Mouse (Mus musculus) thymus, adult 2 months (tissue): ENCODE results near the gene Bcl3. TPM values are rescaled to one million over a fixed set of nuclear protein-coding genes. Genes with fewer than 3 reads are reported as not detected.
A peak's percentile ranks its signal among the peaks of the same experiment; 100 is the strongest.

Source experiments
- DNase-seq: peaks from one replicate; pipeline ENCODE4 v3.0.0; 2021
- H3K27ac ChIP-seq: fragments of 200-500 bp; 2 replicates; pipeline ENCODE4 v1.5.1; 2012; ENCODE audit warnings: low read length, control low read depth; ENCODE audit not compliant: control insufficient read depth, insufficient read depth
- H3K27me3 ChIP-seq: fragments of 200-500 bp; 2 replicates; pipeline ENCODE4 v1.6.1; 2012; ENCODE audit warnings: mild to moderate bottlenecking, low read length, moderate library complexity, mixed read lengths; ENCODE audit not compliant: control insufficient read depth, insufficient read depth
- H3K36me3 ChIP-seq: fragments of 200-500 bp; 2 replicates; pipeline ENCODE4 v1.6.1; 2012; ENCODE audit warnings: mild to moderate bottlenecking, low read length, moderate library complexity; ENCODE audit not compliant: control insufficient read depth, insufficient read depth
- H3K4me1 ChIP-seq: fragments of 200-500 bp; replicated peaks from 2 replicates; pipeline ENCODE4 v1.6.1; 2012; ENCODE audit warnings: low read length; ENCODE audit not compliant: control insufficient read depth, insufficient read depth
- H3K4me3 ChIP-seq: fragments of 200-500 bp; 2 replicates; pipeline ENCODE4 v1.5.1; 2012; ENCODE audit warnings: mild to moderate bottlenecking, low read length, control low read depth, moderate library complexity; ENCODE audit not compliant: control insufficient read depth, insufficient read depth
- CTCF ChIP-seq: fragments of 200-500 bp; IDR thresholded peaks from 2 replicates; pipeline ENCODE4 v1.5.1; 2012; ENCODE audit warnings: mild to moderate bottlenecking, control low read depth, low read length, moderate library complexity, borderline replicate concordance; ENCODE audit not compliant: control insufficient read depth, poor library complexity, insufficient read depth; ENCODE audit errors: extremely low read depth
- POLR2A ChIP-seq: fragments of 200-500 bp; IDR thresholded peaks from 2 replicates; pipeline ENCODE4 v1.6.1; 2012; ENCODE audit warnings: mild to moderate bottlenecking, low read length, control low read depth, moderate library complexity; ENCODE audit not compliant: control insufficient read depth, poor library complexity, insufficient read depth; ENCODE audit errors: extremely low read depth
- WGBS: fragments of 180-500 bp; shearing (Covaris S2); methylation state at CpG from one replicate; pipeline ENCODE4 v1.1.7; 2018; 5-methylcytosine and 5-hydroxymethylcytosine counted together
- polyA plus RNA-seq: library from polyadenylated mRNA; depleted of rRNA; stranded (reverse); fragments of >200 nt; gene quantifications from 2 replicates; pipeline ENCODE4 v1.2.3, GENCODE M21; 2012; rRNA removed

Gene Bcl3
- polyA plus RNA-seq: 54.4 and 67.2 TPM in 2 replicates

DNA sequence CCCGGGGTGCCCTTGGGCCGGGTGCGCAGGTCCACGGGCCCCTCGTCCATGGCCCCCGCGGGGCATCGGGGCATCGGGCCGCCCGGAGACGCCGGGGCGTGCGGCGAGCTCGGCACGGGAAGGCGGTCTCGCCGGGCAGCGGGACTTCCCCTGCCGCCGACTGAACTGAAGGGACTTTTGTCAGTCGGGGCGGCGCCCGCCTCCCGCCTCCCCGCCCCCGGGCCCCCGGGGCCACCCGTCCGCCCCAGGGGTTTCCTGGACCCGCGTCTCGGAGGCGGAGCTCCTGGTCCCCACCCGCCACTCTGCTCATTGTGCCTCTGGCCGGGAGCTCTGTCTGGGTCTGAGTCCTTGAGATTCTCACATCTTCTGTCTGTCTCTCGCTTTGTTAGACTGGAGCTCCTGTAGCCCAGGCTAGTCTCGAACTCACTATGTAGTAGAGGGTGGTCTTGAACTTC lies at the start of gene Bcl3:
TSS of gene Bcl3 (minus strand) at position 167 of the 455 bp plus-strand sequence.
- no peaks in the 10 kb centered on the region for H3K36me3 ChIP-seq
- WGBS: 1% methylated on average over 41 of the region's 42 CpGs
- H3K4me3 ChIP-seq: peak within 1 kb of the TSS; percentile 39
- H3K27ac ChIP-seq: peak within 1 kb of the TSS; percentile 3; the same call in 1 of the 2 replicates
- TF ChIP-seq POLR2A: no peak
- no peak for TF ChIP-seq CTCF
- DNase-seq: peak; percentile 49
- H3K4me1 ChIP-seq: peaks cover 32% of the 10 kb centered on the region
- peaks cover 6% of the 10 kb centered on the region; the same call in 1 of the 2 replicates for H3K27me3 ChIP-seq

DNA sequence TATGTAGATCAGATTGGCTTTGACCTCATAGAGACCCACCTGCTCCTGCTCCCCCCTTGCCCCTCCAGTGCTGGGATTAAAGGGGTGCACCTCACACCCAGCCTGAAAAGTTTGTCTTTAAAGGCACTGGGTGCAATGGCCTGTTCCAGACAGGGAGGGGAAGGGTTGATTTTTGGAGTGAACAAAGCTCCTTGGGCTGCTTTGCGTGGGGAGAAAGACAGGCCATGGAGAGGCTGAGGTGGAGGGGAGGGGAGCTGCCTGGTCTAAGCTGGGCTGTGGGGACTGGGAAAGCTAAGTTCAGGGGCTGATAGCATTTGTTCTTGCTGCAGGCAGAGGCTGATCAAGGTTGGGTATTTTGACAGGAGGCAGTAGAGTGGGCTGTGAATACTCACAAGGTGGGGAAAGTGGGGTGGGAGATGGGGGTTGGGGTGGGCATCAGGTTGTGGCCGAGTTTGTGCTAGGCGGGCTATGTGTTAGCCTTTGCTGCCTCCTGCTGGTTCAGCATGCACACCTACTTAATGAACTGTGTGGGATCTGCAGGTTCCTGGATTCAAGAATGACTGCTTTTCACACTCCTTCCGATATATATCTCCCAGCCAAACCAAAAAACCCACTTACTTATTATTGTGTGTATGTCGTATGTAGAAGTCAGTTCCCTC lies 49.5 kb upstream of the Bcl3 start:
- no peak overlapping the region for H3K27ac ChIP-seq
- H3K4me1 ChIP-seq: peaks cover 25% of the 10 kb centered on the region
- no peak overlapping the region for H3K4me3 ChIP-seq
- no peak for TF ChIP-seq POLR2A
- TF ChIP-seq CTCF: peak; percentile 27; the same call in 1 of the 2 replicates
- peak; percentile 72 for DNase-seq
- no peaks in the 10 kb centered on the region for H3K27me3 ChIP-seq
- 14% methylated on average over 5 of the region's 5 CpGs for WGBS
- H3K36me3 ChIP-seq: no peaks in the 10 kb centered on the region

DNA sequence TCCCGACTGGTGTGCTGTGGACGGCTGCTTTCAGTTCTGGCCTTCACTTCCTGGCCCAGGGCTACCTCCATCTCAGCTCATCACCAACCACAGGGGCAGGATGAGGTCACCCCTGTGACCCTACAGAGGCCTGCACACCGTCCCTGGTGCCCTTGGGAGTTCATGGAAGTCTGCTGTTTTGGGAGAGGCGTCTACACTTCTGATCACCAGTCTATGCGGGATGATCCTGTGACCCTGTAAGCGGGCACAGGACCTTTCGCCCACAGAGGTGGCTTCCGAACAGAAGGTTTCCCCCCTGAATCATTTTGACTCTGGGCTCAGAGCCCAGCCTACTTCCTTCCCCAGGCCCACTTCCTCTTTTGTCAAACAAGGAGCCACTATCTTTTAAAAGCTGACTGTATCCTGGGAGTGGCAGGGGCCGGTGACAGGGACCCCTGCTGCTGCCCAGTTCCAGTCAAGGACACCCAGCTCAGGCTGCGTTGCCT lies 48.6 kb upstream of the Bcl3 start:
- H3K27me3 ChIP-seq: no peaks in the 10 kb centered on the region
- peak overlapping the region; percentile 66; the same call in 1 of the 2 replicates for H3K27ac ChIP-seq
- H3K4me1 ChIP-seq: peaks cover 30% of the 10 kb centered on the region
- TF ChIP-seq POLR2A (no peak), CTCF (peak; percentile 22; the same call in 1 of the 2 replicates)
- WGBS: 8% methylated on average over 10 of the region's 10 CpGs
- H3K36me3 ChIP-seq: no peaks in the 10 kb centered on the region
- H3K4me3 ChIP-seq: peak overlapping the region; percentile 7; the same call in 1 of the 2 replicates
- peak; percentile 36 for DNase-seq

DNA sequence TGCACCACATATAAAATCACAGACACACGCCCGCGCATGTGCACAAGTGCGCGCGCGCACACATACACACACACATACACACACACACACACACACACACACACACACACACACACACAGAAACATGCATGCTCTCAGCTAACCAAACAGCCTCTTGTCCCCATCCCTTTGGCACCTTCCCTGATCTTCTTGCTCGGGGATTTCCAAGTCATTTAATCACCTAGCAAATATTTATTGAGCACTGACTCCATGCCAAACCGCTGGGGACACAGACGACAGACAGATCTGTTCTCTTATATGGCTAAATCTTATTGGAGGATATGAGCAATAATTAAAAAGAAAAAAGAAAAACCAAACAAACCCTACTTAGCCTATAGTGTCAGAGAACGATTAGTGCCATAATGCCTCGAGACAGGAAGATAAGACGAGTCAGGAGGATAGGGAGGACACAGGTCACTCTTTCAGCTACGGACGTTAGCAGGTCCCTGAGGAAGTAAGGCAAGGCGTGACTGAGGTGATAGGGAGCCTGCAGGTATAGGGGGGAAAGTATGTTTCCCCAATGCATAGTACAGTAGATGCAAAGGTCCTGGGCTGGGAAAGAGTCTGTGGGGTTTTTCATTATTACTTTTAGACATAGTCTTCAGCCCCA lies 45.3 kb upstream of the Bcl3 start:
- no peak for DNase-seq

DNA sequence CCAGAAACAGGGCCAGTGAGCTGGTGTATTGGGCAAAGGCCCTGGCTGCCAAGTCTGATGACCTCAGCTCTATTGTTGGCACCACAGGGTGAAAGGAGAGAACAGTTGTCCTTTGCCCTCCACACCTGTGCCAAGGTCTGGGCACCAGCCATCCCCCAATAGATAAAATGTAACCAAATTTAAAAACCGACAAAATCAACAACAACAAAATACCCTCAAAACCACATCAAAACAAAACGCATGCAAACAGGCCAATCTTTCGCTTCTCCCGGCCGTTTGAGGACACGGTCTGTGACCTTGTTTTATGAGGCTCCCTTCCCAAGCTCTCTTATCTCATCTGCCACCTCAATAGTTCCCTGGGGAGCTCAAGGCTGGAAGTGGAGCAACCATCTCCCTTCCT lies 43.9 kb upstream of the Bcl3 start:
- 21% methylated on average over 6 of the region's 6 CpGs for WGBS

More for the DNA sequence above, 45.3 kb upstream of the Bcl3 start:
- no peak for TF ChIP-seq CTCF
- TF ChIP-seq POLR2A: no peak
- H3K4me3 ChIP-seq: no peak overlapping the region
- H3K36me3 ChIP-seq: no peaks in the 10 kb centered on the region
- H3K27me3 ChIP-seq: no peaks in the 10 kb centered on the region
- peaks cover 37% of the 10 kb centered on the region for H3K4me1 ChIP-seq
- H3K27ac ChIP-seq: no peak overlapping the region
- WGBS: 96% methylated on average over 16 of the region's 16 CpGs

DNA sequence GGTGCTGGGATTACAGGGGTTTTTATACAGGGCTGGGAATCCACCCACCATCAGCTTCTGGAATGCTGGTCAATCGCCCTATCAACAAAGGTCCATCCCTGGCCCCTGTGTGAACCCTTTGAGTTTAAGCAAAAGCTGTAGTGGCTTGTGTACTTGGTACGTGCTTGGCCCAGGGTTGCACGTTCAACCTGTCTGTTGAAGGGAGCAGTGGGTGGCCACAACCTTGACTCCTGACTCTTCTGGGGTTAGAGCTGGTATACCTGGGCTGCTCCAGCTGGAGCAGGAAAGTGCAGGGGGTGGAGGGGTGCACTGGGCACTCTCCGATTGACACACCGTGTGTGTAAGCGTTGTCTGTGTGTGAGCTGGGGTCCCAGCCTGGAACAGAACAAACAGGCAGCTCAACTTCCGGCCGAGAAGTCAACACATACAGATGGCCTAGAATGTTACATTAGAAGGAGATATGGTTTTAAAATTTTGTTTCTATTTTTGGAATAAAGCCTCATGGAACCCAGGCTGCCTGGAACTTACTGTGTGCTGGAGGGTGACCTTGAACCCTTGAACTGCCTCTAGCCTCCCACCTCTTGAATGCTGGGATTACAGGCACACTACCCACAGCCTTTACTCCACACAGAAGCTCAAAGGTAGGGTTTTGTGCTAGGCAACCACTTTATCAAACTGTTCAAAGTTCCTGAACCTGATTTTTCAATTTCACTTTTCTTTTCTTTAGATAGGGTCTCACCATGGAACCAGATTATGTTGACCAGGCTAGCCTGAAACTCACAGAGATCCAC lies 42.9 kb upstream of the Bcl3 start:
- H3K4me3 ChIP-seq: no peak overlapping the region
- no peak overlapping the region for H3K27ac ChIP-seq
- no peak for TF ChIP-seq CTCF
- no peak for TF ChIP-seq POLR2A
- no peak for DNase-seq
- 97% methylated on average over 8 of the region's 8 CpGs for WGBS
- no peaks in the 10 kb centered on the region for H3K27me3 ChIP-seq
- peaks cover 29% of the 10 kb centered on the region for H3K4me1 ChIP-seq
- H3K36me3 ChIP-seq: no peaks in the 10 kb centered on the region

More for the DNA sequence above, 43.9 kb upstream of the Bcl3 start:
- no peak for DNase-seq
- Histone ChIP-seq H3K4me1 (peaks cover 30% of the 10 kb centered on the region), H3K27ac (no peak overlapping the region; the same call in 1 of the 2 replicates), H3K27me3 (no peaks in the 10 kb centered on the region), H3K36me3 (no peaks in the 10 kb centered on the region), H3K4me3 (no peak overlapping the region)
- TF ChIP-seq POLR2A (no peak), CTCF (no peak)
